Mouse (Mus musculus) layer of hippocampus, postnatal 14 days (tissue): Measurements from ENCODE around the gene Hdac4. TPM values are rescaled to one million over a fixed set of nuclear protein-coding genes. Genes with fewer than 3 reads are reported as not detected.
A peak's percentile ranks its signal among the peaks of the same experiment; 100 is the strongest.

Experiments
- DNase-seq, 2 experiments: peaks; one replicate each; pipeline ENCODE4 v3.0.0; 2021 to 2022; ENCODE audit warnings: low spot score in 2 of 2, mixed read lengths in 1 of 2
- total RNA-seq, 2 experiments: library from RNA; stranded (reverse); gene quantifications; 2 replicates each; pipeline ENCODE4 v1.2.3; 2021

The Hdac4 gene
- total RNA-seq, 2 experiments from 2014 or later: 96.2 to 98.7 TPM

DNA sequence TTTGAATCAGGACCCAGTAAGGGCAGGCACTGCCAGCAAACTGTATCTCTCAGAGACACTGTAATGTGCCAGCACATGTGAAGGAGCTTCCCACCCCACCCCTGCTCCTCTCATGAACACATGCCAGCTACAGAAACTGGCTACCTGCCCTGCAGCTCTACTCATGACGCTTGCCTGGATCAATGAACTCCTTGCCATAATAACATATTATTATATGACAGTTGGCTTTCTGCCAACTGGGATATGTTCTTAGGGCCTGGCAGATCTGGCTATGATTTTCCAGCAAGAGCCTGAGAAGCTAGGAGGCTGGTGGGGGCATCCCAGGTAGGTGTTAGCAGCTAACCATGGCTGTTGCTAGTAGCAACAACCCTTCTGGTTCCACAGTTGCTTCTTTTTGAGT, 156.8 kb downstream of the Hdac4 start:
- peak in 1 of 2 experiments; percentile 41 for DNase-seq

- DNase-seq: no peak
These were observed 158.5 kb downstream of the Hdac4 start for GRCm38 (mm10) chr1:92037039-92037438.

GRCm38 (mm10) chr1:92035770-92036169, 159.7 kb downstream of the Hdac4 start:
- DNase-seq: no peak

DNA sequence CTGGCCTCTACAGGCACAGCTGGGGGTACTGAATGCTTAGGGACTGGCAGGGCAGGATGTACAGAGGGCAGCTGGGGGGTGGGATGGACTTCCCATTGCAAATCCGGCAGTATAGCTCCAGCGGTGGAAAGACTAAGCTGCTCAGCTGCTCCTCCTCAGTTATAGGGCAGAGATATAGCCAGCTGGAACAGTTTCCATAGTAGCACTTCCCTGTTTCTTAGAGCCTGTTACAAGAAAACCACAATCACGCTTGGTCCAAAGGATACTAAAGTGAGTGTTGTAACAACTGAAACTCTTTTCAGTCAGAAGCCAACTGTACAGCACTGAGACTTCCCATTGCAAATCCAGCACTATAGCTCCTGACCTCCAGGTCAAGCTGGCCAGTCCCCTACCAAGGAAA, 161.3 kb downstream of the Hdac4 start:
- no peak for DNase-seq

DNA sequence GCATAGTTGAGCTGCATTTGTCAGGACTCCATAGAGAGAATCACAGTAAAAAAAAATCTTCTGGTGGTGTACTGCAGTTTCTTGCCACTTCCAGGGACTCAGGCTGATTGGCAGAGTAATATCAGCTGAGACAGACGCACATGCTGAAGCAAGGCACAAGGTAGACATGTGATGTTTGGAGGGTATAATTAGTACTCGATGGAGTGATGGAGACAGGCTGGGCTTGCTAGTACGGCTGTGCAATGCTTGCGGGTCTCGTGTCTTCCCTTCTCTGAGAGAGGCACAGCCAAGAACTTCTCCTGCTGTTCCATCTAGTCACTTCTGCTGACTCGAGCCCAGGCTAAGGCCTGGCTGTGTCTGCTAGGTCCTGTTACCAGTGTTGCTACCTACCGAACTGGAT, 162.0 kb downstream of the Hdac4 start:
- no peak for DNase-seq

GRCm38 (mm10) chr1:92030541-92030940, 165.0 kb downstream of the Hdac4 start:
- peak in 1 of 2 experiments; percentile 58 for DNase-seq

DNA sequence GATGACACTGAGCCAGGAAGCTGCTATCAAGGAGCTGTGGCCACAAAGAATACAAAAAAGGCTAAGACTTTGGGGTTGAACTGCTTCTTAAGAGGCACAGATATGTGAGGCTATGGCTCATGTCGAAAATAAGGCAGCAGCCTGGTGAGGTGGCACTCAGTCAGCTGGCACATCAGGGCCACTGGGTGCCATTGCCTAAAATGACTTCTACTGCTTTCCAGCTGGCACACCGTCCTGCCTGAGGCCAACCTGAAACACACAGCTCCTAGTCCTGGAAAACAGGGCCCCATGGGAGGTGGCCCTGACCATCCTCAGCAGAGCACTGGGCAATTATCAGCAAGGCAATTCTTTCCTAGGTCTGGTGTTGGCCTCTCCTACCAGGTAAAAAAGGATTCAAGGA, 167.3 kb downstream of the Hdac4 start:
- peak in 1 of 2 experiments; percentile 48 for DNase-seq

GRCm38 (mm10) chr1:92026351-92026750, 169.1 kb downstream of the Hdac4 start:
- DNase-seq: no peak

DNA sequence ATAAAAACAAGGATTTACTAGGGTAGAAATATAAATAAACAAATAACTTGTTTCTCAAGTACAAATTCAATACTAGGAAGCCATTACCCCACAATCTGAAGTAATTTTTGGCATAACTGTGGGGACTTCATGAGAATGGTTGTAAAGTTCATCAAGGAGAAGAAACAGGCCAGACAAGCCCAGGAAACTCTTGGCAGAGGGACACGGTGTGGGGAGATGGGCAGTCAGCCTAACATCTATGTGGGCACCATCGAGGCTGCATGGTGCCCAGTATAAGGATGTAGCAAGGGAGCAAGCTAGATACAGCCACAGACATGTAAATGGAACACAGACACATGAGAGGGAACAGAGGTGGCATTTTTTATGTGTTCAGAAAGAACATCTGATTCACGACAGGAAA, 171.6 kb downstream of the Hdac4 start:
- DNase-seq: no peak

DNA sequence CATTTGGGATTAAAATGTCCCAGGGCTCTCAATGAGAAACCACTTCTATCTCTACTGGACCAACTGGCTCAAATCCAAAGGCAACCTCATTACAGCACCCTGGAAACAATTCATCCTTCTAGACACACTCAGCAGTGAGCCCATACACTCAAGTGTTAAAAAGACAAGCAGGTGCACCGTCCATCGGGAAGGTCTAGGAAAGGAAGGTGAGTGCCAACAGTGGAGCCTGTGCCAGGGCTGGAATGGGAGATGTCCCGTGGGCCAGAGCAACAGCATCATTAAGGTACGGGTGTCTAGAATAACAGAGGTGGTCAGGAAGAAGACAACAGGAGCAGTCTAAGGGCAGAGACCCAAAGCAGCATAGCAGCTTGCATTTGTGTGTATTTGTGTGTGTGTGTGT, 173.5 kb downstream of the Hdac4 start:
- no peak for DNase-seq

DNA sequence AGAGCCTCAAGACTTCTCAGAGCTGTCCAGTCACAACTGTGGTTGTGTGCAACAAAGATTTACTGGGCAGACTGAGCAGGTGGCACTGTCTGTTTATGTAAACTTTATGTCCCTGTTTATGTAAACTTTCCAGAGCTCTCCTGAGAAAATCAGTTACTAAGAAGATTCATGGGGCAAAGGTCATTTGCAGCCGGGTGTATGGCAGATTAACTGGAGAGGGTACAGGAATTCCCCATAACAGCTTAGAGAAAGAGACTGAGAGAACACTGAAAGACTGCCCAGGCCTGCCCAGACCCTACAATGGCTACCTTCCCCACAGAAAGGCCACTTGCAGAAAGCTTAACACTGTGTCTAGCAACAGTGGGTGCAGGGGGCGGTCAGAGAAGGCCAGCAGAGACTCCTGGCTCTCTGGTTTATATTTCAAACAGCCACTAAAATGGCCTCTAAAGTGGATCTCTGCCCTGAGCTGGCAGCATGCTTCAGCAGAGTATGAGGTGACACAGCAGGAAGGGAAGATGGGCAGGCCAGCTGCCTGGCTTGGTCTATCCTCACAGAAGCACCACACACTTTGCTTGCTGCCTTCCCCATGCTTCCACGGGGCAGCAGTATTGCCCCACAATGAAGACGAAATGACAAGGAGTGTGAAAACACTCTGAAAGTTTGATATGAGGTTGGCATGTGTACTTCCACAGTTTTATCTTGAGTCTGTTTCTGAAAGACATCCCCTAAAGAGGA, 179.4 kb downstream of the Hdac4 start:
- DNase-seq: no peak

- DNase-seq: no peak
These were observed 180.2 kb downstream of the Hdac4 start for GRCm38 (mm10) chr1:92015252-92015651.

DNA sequence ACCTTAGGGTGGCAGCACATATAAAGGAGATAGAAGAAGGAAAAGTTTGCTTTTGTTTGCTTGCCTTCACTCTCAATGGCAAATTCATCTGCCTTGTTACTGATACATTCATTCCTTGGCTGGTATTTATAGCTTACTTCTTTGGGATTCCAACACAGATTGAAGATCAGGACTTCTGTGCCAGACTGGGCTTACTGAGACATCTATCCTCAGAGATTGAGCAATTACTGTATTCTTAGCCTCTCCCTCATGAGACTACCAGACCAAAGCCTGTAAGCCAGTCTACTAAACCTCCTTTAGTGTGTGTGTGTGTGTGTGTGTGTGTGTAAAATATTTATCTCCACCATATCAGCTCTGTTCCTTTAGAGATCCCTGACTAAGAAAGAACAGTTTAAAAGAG, 181.0 kb downstream of the Hdac4 start:
- no peak for DNase-seq

- no peak for DNase-seq
These were observed 188.8 kb downstream of the Hdac4 start for GRCm38 (mm10) chr1:92006666-92007065.

DNA sequence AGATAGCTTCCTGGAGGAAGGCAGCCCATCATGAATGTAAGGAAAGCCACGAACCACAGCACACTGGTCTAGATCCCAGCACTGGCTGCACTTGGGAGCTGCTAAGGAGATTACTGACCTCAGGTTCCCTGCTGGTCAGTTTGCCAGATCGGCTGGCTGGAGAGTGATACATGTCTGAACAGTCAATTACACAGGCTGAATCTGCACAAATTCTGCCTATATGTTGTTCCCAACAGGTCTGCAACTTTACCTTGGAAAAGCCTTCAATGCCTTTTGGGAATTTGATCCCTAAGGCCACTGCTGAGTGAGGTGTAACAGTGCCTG, 189.9 kb downstream of the Hdac4 start:
- no peak for DNase-seq

DNA sequence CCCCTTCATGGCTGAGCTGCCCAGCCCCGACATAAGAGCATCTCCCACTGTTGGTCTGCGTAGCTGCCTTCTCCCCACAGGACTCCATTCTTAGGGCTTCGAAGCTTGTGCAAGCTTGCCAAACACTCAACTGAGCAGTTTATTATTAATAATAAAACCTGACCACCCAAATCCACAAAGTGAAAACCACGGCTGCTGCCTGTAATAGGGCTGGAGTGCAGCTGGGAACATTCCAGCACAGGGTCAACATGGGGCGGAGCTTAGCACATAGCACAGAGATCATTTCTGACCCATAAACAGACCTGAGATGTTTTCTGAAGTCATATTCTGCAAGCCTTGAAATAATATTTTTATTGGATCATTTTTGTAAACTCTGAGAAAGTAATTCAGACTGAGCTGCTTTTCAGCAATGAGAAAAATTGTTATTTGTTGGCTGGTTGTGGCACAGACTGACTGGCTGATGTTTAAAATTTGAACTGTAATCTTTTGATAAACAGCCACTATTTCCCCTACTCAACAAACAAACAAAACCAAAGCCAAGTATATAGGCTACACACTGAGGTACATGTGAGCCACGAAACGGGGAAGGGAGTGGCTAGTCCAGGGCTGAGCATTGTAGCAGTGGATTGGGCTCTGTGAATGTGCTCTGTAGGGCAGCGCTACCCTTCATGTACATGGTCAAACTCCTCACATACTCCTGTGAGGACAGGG, 190.4 kb downstream of the Hdac4 start:
- no peak for DNase-seq

DNA sequence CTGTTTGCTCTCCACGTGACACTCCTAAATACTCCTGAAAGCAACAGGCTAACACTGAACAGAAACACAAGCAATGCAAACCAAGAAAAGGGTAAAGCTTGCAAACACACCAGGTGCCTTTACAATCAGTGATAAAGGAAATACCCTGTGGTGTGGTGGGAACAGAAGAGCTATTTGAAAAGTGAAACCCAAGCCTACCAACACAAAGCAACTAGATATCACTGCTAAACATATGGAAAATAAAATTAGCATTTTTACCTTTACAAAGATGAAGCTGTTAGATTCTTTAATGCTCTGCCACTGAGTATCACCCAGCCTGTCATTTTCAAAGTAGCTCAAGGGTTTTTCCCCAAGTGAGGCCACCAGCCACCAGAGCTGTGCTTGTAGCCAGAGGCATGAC, 191.4 kb downstream of the Hdac4 start:
- no peak for DNase-seq

GRCm38 (mm10) chr1:92000226-92000625, 195.3 kb downstream of the Hdac4 start:
- DNase-seq: no peak

GRCm38 (mm10) chr1:91993658-91994165, 201.8 kb downstream of the Hdac4 start:
- no peak for DNase-seq

DNA sequence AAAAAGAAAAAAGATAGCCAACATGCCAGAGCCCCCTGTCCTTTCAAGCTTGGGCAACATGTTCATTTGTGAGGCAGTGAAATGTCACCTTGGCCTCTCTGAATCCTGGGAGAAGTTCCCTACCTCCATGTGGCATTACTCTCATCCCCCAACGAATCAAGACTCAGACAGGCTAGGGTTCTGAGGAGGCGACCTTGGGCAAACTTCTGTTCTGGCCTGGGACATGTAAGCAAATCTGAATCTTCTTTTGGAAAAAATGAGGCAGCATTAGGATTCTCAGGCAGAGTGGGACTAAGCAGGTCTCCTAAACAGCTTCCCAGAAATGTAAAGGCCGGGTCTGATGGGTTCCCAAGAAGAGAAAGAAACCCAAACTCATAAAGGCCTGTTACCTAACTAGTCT, 202.8 kb downstream of the Hdac4 start:
- DNase-seq: no peak

GRCm38 (mm10) chr1:91991597-91991996, 203.9 kb downstream of the Hdac4 start:
- no peak for DNase-seq

- DNase-seq: no peak
These were observed 204.6 kb downstream of the Hdac4 start for GRCm38 (mm10) chr1:91990852-91991251.

- no peak for DNase-seq
These were observed 206.6 kb downstream of the Hdac4 start for GRCm38 (mm10) chr1:91988866-91989265.
